Mouse (Mus musculus): ENCODE results near the gene Ssh1.

DNA sequence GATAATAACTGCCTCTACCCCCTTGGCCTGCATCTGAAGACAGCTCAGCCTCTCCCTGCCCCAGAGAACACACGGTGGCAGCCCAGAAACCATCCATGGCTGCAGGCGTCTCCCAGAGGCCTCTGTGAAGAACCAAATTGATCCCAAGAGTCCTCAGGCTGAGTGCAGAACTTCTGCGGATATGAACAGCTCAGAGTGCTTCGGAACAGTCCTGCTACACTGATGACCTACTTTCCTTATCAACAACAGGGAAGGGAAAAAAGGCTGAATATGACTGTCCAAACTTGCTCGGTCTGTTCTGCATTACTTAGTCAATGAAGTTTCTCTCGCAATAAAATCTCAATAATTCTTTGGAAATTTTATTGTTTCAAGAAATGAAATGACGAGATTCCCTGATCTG lies 101.7 kb downstream of the Ssh1 start:
- TF ChIP-seq CTCF (IDR thresholded peaks at IDR 0.05; ENCODE audit: low read depth) (no peak), EP300 (IDR thresholded peaks at IDR 0.05; ENCODE audit: low read depth) (no peak)
